Mouse (Mus musculus) gastrocnemius, postnatal 25 days (tissue): Measurements from ENCODE around the gene Obp1b. TPM values are rescaled to one million over a fixed set of nuclear protein-coding genes. Genes with fewer than 3 reads are reported as not detected.
"Not testable (repeated sequence)": the region's sequence is repeated elsewhere in the genome, so short reads cannot be mapped to it uniquely, and the experiment has no call there.

Source experiments
- DNase-seq: peaks from one replicate; pipeline ENCODE4 v3.0.0; 2022
- long read RNA-seq, 2 experiments: library from polyadenylated mRNA; stranded (forward); transcript quantifications; one replicate each; pipeline ENCODE4 v2.0.0; 2021
- total RNA-seq, 2 experiments: library from RNA; stranded (reverse); gene quantifications; 1 replicate in 1 of 2; 2 replicates in 1 of 2; pipeline ENCODE4 v1.2.3; 2021

Obp1b gene
- not detected for total RNA-seq
- long read RNA-seq, experiment 1 = 0 reads
- long read RNA-seq, experiment 2 = 0 reads

DNA sequence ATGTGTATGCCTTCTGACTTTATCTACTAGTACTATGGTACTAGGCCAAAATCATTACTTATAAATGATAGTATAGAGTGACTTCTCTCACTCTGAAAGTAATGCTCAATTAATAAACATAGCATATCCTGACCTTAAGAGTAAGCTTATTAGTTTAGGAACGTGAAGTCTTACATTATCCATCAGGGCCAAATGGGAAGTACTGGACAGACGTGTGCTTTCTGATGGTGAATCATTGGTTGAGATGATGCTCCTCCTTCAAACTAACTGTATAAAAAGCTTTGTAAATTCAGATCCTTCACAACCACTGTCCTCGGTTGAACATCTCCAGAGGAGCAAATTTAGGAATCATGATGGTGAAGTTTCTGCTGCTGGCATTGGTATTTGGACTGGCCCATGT lies at the start of gene Obp1b:
Gene Obp1b, plus strand, starts transcription at position 301 of the 400 bp plus-strand sequence.
- not testable (repeated sequence) for DNase-seq

DNA sequence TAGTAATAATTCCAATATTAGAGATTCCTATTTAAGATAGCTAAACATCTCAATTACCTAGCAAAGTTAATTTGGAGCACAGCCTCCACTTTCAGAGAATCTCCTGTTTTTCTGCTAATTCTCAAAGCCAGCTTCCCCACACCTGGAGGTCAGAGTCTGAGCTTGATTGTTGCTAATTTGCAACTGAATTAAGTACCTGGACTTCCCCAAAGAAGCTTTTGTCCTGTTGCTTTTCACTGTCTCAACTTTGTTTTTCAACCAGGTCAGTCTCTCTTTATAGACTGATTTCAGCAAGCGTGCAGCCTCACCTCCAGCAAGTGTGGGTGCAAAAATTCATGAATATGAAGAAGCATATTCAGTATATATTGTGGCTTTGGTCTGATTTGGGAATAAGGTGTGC lies 15.6 kb downstream of the Obp1b start:
- not testable (repeated sequence) for DNase-seq

DNA sequence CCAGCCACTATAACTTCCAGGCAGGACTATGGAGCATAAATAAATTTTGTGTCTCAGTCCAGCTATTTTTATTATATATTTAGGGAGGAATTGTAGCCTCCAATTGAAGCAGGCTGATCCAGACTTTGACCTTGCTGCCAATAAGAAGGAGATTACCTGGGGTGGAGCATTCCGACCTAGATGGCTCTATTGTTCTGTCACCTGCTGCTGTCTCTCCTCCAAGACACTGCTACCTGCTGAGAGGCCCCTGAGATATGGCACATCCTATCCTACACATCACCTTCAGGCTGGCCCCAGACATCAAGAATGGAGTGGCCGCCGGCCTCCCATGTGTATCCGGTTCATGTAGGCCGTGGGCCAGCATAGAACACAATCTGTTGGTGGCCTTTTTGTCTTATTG lies 16.3 kb downstream of the Obp1b start:
- no peak for DNase-seq

Other genes starting within 250 kb of the Obp1b start
- gene Obp1a, start 95.4 kb upstream of the Obp1b start, total RNA-seq = not detected
- gene Gm5938, start 61.3 kb upstream of the Obp1b start, total RNA-seq = not detected
- gene Gm14743, start 59.1 kb downstream of the Obp1b start, total RNA-seq = not detected
- gene 4930480E11Rik, start 182.9 kb downstream of the Obp1b start, total RNA-seq = not detected